Mouse (Mus musculus) E14TG2a.4 (cell line): ENCODE data around the gene Thbs1.

Experiments used
- CTCF ChIP-seq: conservative IDR thresholded peaks from 2 replicates; pipeline ENCODE4 v1.5.1; 2014; ENCODE audit warnings: low read length
- POU5F1 ChIP-seq: IDR thresholded peaks from 2 replicates; pipeline ENCODE4 v1.6.1; 2014; ENCODE audit warnings: low read length, borderline replicate concordance

GRCm38 (mm10) chr2:118084693-118085092, 27.0 kb upstream of the Thbs1 start:
- TF ChIP-seq CTCF (no peak), POU5F1 (no peak)
